Mouse (Mus musculus): Measurements from ENCODE around the gene Vmn2r90. TPM values are rescaled to one million over a fixed set of nuclear protein-coding genes. Genes with fewer than 3 reads are reported as not detected.

The Vmn2r90 gene
- polyA plus RNA-seq, 1 experiment from 2014 or later, result not detected

GRCm38 (mm10) chr17:17766481-17766880 is 62.9 kb downstream of the Vmn2r90 start:
- Histone ChIP-seq H3K27ac (no peak overlapping the region), H3K4me1 (no peaks in the 10 kb centered on the region), H3K9me3 (replicated peaks) (no peaks in the 10 kb centered on the region), H3K4me3 (no peak overlapping the region), H3K36me3 (no peaks in the 10 kb centered on the region), H3K27me3 (ENCODE audit: low read depth, poor library complexity, severe bottlenecking) (no peaks in the 10 kb centered on the region)
- WGBS, result 12% methylated on average over 3 of the region's 3 CpGs
- DNase-seq (ENCODE audit: low spot score), result no peak

Other genes starting within 250 kb of the Vmn2r90 start
- 8.4 and 10.1 TPM in 2 replicates for gene Lnpep, start 78.7 kb upstream of the Vmn2r90 start, polyA plus RNA-seq (2016; fragmentation: Nextera tagmentation; extraction: Ambion mirVana)
- gene Spaca6, start 123.4 kb downstream of the Vmn2r90 start, polyA plus RNA-seq (2016; fragmentation: Nextera tagmentation; extraction: Ambion mirVana), result 55.0 and 75.1 TPM in 2 replicates
- gene Has1, start 151.5 kb downstream of the Vmn2r90 start, polyA plus RNA-seq (2016; fragmentation: Nextera tagmentation; extraction: Ambion mirVana), result 1.2 and 2.1 TPM in 2 replicates
- gene Fpr1, start 180.2 kb downstream of the Vmn2r90 start, polyA plus RNA-seq (2016; fragmentation: Nextera tagmentation; extraction: Ambion mirVana), result not detected in 2 replicates
- gene Fpr2, start 184.1 kb downstream of the Vmn2r90 start, polyA plus RNA-seq (2016; fragmentation: Nextera tagmentation; extraction: Ambion mirVana), result 0.16 TPM in 1 of 2 replicates, not detected in the other
- gene Fpr3, start 184.1 kb downstream of the Vmn2r90 start, polyA plus RNA-seq (2016; fragmentation: Nextera tagmentation; extraction: Ambion mirVana), result not detected in 2 replicates